Mouse (Mus musculus): Measurements from ENCODE around the gene Caskin2.

DNA sequence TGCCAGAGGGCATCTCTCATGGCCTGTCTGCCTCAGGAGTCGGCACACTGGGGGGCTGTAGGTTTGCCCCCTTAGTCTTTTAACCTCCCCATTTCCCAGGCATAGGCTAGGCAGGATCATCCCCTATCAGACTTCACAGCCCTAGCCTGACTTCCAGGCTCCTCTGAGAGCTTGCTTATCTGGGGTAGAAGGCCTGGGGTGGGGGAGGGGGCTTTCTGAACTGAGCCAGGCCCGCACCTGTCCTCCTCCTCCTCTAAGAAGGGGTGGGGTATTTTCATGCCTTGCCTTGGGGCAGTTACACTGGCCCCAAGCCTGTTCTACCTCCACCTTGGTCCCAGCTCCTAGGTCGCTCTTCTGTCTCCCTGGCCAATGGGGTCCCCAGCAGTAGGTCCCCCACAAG, 18.1 kb upstream of the Caskin2 start:
- no peak for TF ChIP-seq CTCF (IDR thresholded peaks at IDR 0.05; ENCODE audit: low read depth, low read length)
- no peak for TF ChIP-seq POLR2A (IDR thresholded peaks at IDR 0.05; ENCODE audit: borderline replicate concordance, low read depth, low read length)
